ENCODE assay signal across 10 mouse cellular contexts in genomic region chr12:15717989-15718388, GRCm38 (mm10).
A peak's percentile ranks its signal among the peaks of the same experiment; 100 is the strongest.
DNase-seq lines count a peak whose midpoint lies in the region; ATAC-seq and TF ChIP-seq lines count a peak whose summit lies in the region.
"Had no signal": no experiment of that assay in that cellular context is flagged by ENCODE, and none has a peak within 500 bp of the region (broad histone marks: within the 10 kb centered on the region; RNA-seq: fewer than 3 reads in every experiment).

No protein-coding gene starts in this region.

- H3K9ac ChIP-seq in heart, embryonic 12.5 days = no peak overlapping the region
- H3K9ac ChIP-seq in kidney, embryonic 16.5 days (replicated peaks; ENCODE audit: low read length) = no peak overlapping the region
- no peak overlapping the region for H3K9ac ChIP-seq in midbrain, embryonic 13.5 days (replicated peaks)
- H3K9ac ChIP-seq: neural tube, embryonic 15.5 days; stomach, embryonic 15.5 days had no signal

- H3K4me2 ChIP-seq in heart, embryonic 12.5 days = no peak overlapping the region
- no peak overlapping the region; the same call in 1 of the 2 replicates for H3K4me2 ChIP-seq in kidney, embryonic 16.5 days (replicated peaks; ENCODE audit: low read depth, low read length)
- no peak overlapping the region for H3K4me2 ChIP-seq in midbrain, embryonic 13.5 days (replicated peaks)
- H3K4me2 ChIP-seq: neural tube, embryonic 15.5 days; stomach, embryonic 15.5 days had no signal

- ATAC-seq in heart, embryonic 12.5 days (ENCODE audit: insufficient number of reproducible peaks, low FRiP score) = peak; percentile 57; the same call in 1 of the 2 replicates
- ATAC-seq in kidney, embryonic 16.5 days (ENCODE audit: low FRiP score, low TSS enrichment) = peak; percentile 81
- ATAC-seq in megakaryocyte progenitor cell, adult 5-6 weeks (replicated peaks; ENCODE audit: poor library complexity) = peak; percentile 37
- ATAC-seq in cerebellum, adult (ENCODE audit: insufficient number of reproducible peaks, low FRiP score, low TSS enrichment) = no peak
- ATAC-seq in midbrain, embryonic 13.5 days = no peak

- H3K4me3 ChIP-seq in left cerebral cortex, adult 2 months = no peak overlapping the region
- no peak overlapping the region for H3K4me3 ChIP-seq in heart, embryonic 12.5 days
- H3K4me3 ChIP-seq in kidney, embryonic 16.5 days (ENCODE audit: low read length) = no peak overlapping the region
- no peak overlapping the region for H3K4me3 ChIP-seq in midbrain, embryonic 13.5 days (replicated peaks)
- H3K4me3 ChIP-seq: neural tube, embryonic 15.5 days; stomach, embryonic 15.5 days had no signal

- no peaks in the 10 kb centered on the region for H3K27me3 ChIP-seq in heart, embryonic 12.5 days (replicated peaks)
- no peaks in the 10 kb centered on the region for H3K27me3 ChIP-seq in kidney, embryonic 16.5 days (ENCODE audit: insufficient read depth, low read length)
- no peaks in the 10 kb centered on the region for H3K27me3 ChIP-seq in midbrain, embryonic 13.5 days
- H3K27me3 ChIP-seq: neural tube, embryonic 15.5 days; stomach, embryonic 15.5 days had no signal

- H3K9me3 ChIP-seq in heart, embryonic 12.5 days (replicated peaks) = no peaks in the 10 kb centered on the region
- H3K9me3 ChIP-seq in kidney, embryonic 16.5 days (ENCODE audit: low read length) = no peaks in the 10 kb centered on the region
- no peaks in the 10 kb centered on the region for H3K9me3 ChIP-seq in midbrain, embryonic 13.5 days
- H3K9me3 ChIP-seq: neural tube, embryonic 15.5 days; stomach, embryonic 15.5 days had no signal

- 0 out of 2 replicates have a peak overlapping the region, but pooled peaks have one; percentile 16 for H3K27ac ChIP-seq in left cerebral cortex, adult 2 months
- peak overlapping the region; percentile 31 for H3K27ac ChIP-seq in heart, embryonic 12.5 days (ENCODE audit: poor library complexity, severe bottlenecking)
- peak overlapping the region; percentile 91 for H3K27ac ChIP-seq in kidney, embryonic 16.5 days (ENCODE audit: low read length)
- no peak overlapping the region for H3K27ac ChIP-seq in midbrain, embryonic 13.5 days
- H3K27ac ChIP-seq: neural tube, embryonic 15.5 days; stomach, embryonic 15.5 days had no signal

- intact Hi-C loops in left cerebral cortex, adult 2 months (cut with DNase I) = no loop called here
- intact Hi-C loops in left cerebral cortex, postnatal 25 days (cut with DNase I) = no loop called here

- H3K36me3 ChIP-seq in heart, embryonic 12.5 days = no peaks in the 10 kb centered on the region
- no peaks in the 10 kb centered on the region for H3K36me3 ChIP-seq in kidney, embryonic 16.5 days (ENCODE audit: insufficient read depth, low read length)
- H3K36me3 ChIP-seq in midbrain, embryonic 13.5 days = no peaks in the 10 kb centered on the region
- H3K36me3 ChIP-seq: neural tube, embryonic 15.5 days; stomach, embryonic 15.5 days had no signal

- peaks cover 11% of the 10 kb centered on the region for H3K4me1 ChIP-seq in heart, embryonic 12.5 days (replicated peaks)
- peaks cover 31% of the 10 kb centered on the region for H3K4me1 ChIP-seq in kidney, embryonic 16.5 days (ENCODE audit: insufficient read depth, low read length)
- no peaks in the 10 kb centered on the region for H3K4me1 ChIP-seq in midbrain, embryonic 13.5 days (replicated peaks)
- H3K4me1 ChIP-seq: neural tube, embryonic 15.5 days; stomach, embryonic 15.5 days had no signal

- WGBS in heart, embryonic 12.5 days = 58% methylated on average over 6 of the region's 6 CpGs
- WGBS in kidney, embryonic 16.5 days = 51% methylated on average over 6 of the region's 6 CpGs
- WGBS in midbrain, embryonic 13.5 days = 93% methylated on average over 6 of the region's 6 CpGs

- TF ChIP-seq CTCF in left cerebral cortex, adult 2 months (IDR thresholded peaks at IDR 0.05) = no peak; the same call in none of the 2 replicates

- no peak for DNase-seq in left cerebral cortex, adult 2 months (ENCODE audit: extremely low spot score in 1 of 2, low spot score in 2 of 2)
- no peak for DNase-seq in left cerebral cortex, postnatal 25 days (ENCODE audit: low spot score in 2 of 2)
- no peak for DNase-seq in right cerebral cortex, postnatal 25 days

Comparison
In these comparisons a context has a peak if more than half of its experiments do, and no peak if none do; other contexts are left out.
1. ATAC-seq: peak in heart, embryonic 12.5 days (single experiment), kidney, embryonic 16.5 days (single experiment) and megakaryocyte progenitor cell, adult 5-6 weeks (single experiment); none in cerebellum, adult (single experiment) and midbrain, embryonic 13.5 days (single experiment).